Mouse (Mus musculus) spleen, adult 2 months (tissue): Measurements from ENCODE around the gene Son.

Experiments used
- CTCF ChIP-seq: fragments of 200-500 bp; IDR thresholded peaks from 2 replicates; pipeline ENCODE4 v1.5.1; 2011; ENCODE audit warnings: mild to moderate bottlenecking, inconsistent platforms; ENCODE audit not compliant: insufficient read depth, insufficient read length, insufficient replicate concordance; ENCODE audit errors: extremely low read depth
- POLR2A ChIP-seq: fragments of 200-500 bp; IDR thresholded peaks from 2 replicates; pipeline ENCODE4 v1.6.1; 2011; ENCODE audit warnings: low read depth, low read length, inconsistent platforms

DNA sequence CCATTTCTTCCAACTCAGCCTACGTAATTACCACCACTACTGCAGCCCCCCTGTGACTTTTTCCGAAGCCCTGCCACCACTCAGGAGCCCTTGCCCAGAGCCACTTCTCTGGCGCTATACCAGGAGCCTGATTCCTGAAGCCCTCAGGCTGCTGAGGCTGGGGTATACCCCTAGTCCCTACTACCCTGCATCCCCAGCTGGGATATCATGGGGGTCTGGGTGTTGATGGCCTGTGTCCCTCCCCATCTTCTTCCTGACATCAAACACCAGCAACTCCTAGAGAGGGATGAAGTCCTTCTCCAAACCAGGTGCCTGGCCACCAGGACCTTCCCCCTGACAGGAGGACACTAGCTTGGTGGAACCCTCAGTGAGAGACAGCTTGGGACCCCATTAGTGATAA, 4.9 kb downstream of the Son start:
- TF ChIP-seq CTCF (no peak), POLR2A (no peak)
